Mouse (Mus musculus): ENCODE measurements at regions not wholly inside any gene's neighbourhood (a gene's known extent, or its start where the extent isn't known, plus 50 kb on each side); places are given as distances from the start of the nearest gene placed in this dataset.

DNA sequence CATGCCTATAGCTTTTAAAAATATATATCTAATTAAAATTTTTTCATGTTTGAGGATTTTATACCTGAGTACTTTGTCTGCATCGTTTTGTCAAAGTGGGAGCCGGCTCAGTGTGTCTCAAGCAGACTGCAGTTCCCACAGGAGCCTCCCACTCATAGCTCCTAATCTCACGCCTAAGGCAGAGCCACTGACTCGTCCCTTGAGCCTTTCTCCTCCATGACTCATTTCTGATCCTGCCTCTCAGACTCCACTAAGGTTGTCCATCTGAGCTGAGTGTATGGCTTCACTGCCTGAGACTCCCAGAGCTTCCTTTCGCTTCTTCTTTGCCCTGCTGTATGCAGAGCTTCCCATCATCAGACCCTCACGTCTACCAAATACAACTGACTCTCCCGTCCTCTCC lies 98.8 kb downstream of the Efnb2 start:
- H3K4me3 ChIP-seq, result no peak overlapping the region
- no peak for DNase-seq (ENCODE audit: extremely low spot score in 1 of 2, low spot score in 2 of 2)

GRCm38 (mm10) chr8:8558050-8558449 lies 103.0 kb downstream of the Efnb2 start:
- Histone ChIP-seq H3K4me3 (no peak overlapping the region), H3K27ac (no peak overlapping the region)
- intact Hi-C loops (cut with DNase I), result no loop called here
- DNase-seq (ENCODE audit: extremely low spot score in 1 of 2, low spot score in 2 of 2), result no peak
- TF ChIP-seq CTCF (IDR thresholded peaks at IDR 0.05), result no peak

More for the DNA sequence above, 98.8 kb downstream of the Efnb2 start:
- no peak for TF ChIP-seq CTCF (IDR thresholded peaks at IDR 0.05)
- intact Hi-C loops (cut with DNase I), result no loop called here
- no peak overlapping the region for H3K27ac ChIP-seq

DNA sequence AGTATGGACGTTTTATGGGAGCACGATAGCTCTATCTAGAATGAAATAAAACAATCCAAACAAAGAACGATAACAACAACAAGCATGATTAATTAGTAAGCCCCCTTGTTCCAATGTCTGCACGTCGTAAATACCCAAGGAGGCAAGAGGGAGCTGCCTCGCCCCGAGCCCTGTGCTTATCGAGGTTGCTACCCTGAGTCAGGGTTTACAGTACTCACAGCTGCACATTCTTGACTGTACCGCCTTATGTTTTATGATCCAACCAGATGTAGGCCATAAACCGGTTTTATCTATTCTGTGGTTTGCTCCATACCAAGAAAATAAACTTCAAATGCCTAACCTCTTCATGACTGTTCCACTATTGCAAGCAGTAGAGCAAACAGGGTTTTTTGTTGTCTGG lies 104.9 kb downstream of the Efnb2 start:
- Histone ChIP-seq H3K27ac (no peak overlapping the region), H3K4me3 (no peak overlapping the region)
- TF ChIP-seq CTCF (IDR thresholded peaks at IDR 0.05), result no peak
- intact Hi-C loops (cut with DNase I), result no loop called here
- DNase-seq (ENCODE audit: extremely low spot score in 1 of 2, low spot score in 2 of 2), result no peak

DNA sequence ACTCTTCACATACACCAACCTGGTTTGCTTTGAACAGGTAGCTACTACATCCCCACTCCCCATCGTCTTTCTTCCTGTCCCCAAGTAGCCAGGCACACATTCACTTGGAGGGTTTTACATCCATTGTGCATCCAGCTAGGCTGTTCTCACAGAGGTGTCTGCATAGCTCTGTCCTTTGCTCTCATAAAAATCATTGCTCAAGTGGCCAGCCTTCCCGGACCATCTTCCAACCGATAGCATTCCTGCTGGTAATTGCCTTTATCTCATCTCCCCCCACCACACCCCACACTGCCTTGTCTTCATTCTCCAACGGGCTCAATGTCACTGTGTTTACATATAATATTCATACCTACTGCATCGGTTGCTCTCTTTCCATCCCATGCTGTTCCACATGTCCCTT lies 106.4 kb downstream of the Efnb2 start:
- DNase-seq (ENCODE audit: extremely low spot score in 1 of 2, low spot score in 2 of 2), result no peak
- no peak overlapping the region for H3K27ac ChIP-seq
- no peak for TF ChIP-seq CTCF (IDR thresholded peaks at IDR 0.05)
- intact Hi-C loops (cut with DNase I), result no loop called here
- H3K4me3 ChIP-seq, result no peak overlapping the region

DNA sequence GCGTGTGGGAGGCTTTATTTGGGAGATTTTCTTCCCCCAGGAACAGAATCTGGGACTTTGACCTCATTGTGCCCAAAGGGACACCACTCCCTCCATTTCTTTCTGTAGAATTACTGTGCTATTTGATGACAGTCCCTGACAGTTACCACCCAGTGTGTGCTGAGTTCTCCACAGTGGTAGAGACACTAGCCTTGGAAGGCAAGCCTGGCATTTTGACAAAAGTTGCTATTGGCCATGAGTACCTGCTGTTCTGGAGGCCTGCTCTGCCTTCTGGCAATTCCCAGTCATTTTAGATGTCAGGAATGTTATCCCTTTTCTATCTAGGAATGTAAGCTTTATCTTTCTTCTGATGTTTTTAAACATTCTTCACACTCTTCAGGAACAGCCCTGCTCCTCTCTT lies 108.3 kb downstream of the Efnb2 start:
- H3K4me3 ChIP-seq, result no peak overlapping the region
- TF ChIP-seq CTCF (IDR thresholded peaks at IDR 0.05), result no peak
- no peak overlapping the region for H3K27ac ChIP-seq
- no peak for DNase-seq (ENCODE audit: extremely low spot score in 1 of 2, low spot score in 2 of 2)
- intact Hi-C loops (cut with DNase I), result no loop called here

DNA sequence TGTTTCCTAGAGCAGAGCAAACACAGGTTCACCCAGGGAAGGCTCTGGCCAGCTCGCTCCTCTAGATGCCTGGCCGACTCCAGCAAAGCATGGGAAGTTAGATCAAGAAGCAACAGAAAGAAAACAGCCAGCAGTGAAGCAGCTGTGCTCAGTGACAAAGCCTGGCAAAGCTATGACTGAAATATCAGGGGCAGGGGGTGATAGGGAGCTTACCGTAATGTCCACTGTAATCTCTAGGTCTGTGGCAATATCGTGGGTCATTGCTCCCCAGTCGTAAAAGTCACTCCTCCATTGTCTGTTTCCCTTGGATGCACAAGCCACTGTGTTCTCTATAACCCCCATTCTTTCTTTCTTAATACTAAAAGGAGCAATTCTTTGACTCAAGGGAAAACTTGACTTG lies 124.4 kb downstream of the Efnb2 start:
- no peak for DNase-seq (ENCODE audit: extremely low spot score in 1 of 2, low spot score in 2 of 2)
- intact Hi-C loops (cut with DNase I), result no loop called here
- TF ChIP-seq CTCF (IDR thresholded peaks at IDR 0.05), result no peak
- no peak overlapping the region for H3K4me3 ChIP-seq
- no peak overlapping the region for H3K27ac ChIP-seq

GRCm38 (mm10) chr8:8534787-8535186 lies 126.3 kb downstream of the Efnb2 start:
- Histone ChIP-seq H3K27ac (no peak overlapping the region), H3K4me3 (no peak overlapping the region)
- TF ChIP-seq CTCF (IDR thresholded peaks at IDR 0.05), result no peak
- intact Hi-C loops (cut with DNase I), result no loop called here
- DNase-seq (ENCODE audit: extremely low spot score in 1 of 2, low spot score in 2 of 2), result no peak

DNA sequence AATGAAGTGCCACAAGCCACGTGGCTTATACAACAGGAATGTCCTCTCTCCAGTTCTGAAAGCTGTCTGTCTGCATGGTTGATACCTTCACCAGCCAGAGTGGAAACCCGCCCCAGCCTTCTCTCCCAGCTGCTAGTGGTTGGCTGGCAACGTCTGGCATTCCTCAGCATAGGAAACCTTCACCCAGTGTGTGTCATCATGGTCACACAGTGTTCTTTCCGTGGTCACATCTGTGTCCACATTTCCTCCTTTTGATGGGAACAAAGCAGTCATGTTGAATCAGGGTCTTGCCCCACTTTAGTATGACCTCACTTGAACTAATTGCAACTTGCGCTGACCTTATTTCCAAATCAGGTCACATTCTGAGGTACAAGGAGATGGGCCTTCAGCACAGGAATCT lies 128.1 kb downstream of the Efnb2 start:
- TF ChIP-seq CTCF (IDR thresholded peaks at IDR 0.05), result no peak
- intact Hi-C loops (cut with DNase I), result no loop called here
- no peak for DNase-seq (ENCODE audit: extremely low spot score in 1 of 2, low spot score in 2 of 2)
- H3K27ac ChIP-seq, result no peak overlapping the region
- H3K4me3 ChIP-seq, result no peak overlapping the region

GRCm38 (mm10) chr8:8530540-8530939 lies 130.5 kb downstream of the Efnb2 start:
- H3K4me3 ChIP-seq, result no peak overlapping the region
- H3K27ac ChIP-seq, result no peak overlapping the region
- intact Hi-C loops (cut with DNase I), result no loop called here
- no peak for TF ChIP-seq CTCF (IDR thresholded peaks at IDR 0.05)
- no peak for DNase-seq (ENCODE audit: extremely low spot score in 1 of 2, low spot score in 2 of 2)

DNA sequence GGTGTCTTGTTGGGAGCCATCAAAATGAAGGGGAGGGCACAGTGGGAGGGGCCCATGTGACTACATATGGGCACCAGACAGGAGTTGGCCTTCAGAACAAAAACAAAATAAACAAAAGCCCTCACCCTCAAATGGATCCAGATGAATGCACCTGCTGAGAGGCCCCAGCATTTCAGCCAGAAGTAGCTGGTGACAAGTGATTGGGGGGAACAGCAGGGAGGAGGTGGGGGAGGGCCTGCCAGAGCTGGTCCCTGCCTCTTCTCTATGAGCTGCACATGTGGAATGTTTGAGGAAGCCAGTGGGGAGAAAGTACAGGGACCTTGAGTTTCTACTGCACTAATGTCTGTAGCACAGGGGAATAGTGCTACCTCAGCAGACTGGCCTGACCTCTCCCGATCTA lies 139.5 kb downstream of the Efnb2 start:
- intact Hi-C loops (cut with DNase I), result no loop called here
- H3K27ac ChIP-seq, result no peak overlapping the region
- no peak for TF ChIP-seq CTCF (IDR thresholded peaks at IDR 0.05)
- DNase-seq (ENCODE audit: extremely low spot score in 1 of 2, low spot score in 2 of 2), result no peak
- H3K4me3 ChIP-seq, result no peak overlapping the region

DNA sequence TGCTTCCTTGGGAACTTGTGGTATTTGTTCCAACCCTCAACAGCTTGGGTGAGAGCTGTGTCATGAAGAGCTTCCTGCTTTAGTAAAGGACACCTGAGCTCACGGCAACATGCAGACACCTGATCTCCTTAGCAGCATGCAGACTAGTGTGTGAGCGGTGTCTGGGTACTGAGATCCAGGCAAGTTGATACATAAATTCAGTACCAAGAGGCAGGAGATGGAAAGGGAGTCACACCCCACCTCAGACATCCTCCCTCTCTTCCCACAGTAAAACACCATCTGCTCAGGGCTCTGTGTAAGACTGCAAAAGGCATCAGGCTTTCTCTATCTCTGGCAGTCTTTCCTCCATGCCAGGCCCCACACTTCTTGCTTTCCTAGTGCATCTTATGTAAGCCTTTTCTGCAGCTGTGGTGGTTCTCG lies 141.3 kb downstream of the Efnb2 start:
- intact Hi-C loops (cut with DNase I), result no loop called here
- peak; percentile 21 to 44 for DNase-seq (ENCODE audit: extremely low spot score in 1 of 2, low spot score in 2 of 2)
- peak overlapping the region; percentile 76 for H3K27ac ChIP-seq
- no peak overlapping the region for H3K4me3 ChIP-seq
- no peak for TF ChIP-seq CTCF (IDR thresholded peaks at IDR 0.05)

DNA sequence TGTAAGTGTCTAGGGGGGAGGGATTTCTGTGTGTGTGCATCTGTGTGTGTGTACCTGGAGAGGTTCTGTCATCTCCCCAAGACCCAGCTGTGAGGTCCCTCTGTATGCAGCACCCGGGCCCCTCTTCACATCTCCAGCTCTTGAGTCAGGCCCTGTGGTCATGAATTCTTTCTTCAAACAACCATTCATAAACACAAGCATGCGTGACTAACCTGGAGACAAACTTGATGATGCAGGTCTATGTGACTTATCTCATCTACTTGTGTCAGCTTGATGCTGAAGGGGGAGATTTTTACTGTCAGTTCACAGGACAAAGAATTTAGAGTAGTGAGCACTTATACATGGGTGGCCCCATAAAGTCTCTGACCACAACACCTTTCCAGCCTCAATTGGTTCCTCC lies 143.4 kb downstream of the Efnb2 start:
- intact Hi-C loops (cut with DNase I), result no loop called here
- TF ChIP-seq CTCF (IDR thresholded peaks at IDR 0.05), result no peak

DNA sequence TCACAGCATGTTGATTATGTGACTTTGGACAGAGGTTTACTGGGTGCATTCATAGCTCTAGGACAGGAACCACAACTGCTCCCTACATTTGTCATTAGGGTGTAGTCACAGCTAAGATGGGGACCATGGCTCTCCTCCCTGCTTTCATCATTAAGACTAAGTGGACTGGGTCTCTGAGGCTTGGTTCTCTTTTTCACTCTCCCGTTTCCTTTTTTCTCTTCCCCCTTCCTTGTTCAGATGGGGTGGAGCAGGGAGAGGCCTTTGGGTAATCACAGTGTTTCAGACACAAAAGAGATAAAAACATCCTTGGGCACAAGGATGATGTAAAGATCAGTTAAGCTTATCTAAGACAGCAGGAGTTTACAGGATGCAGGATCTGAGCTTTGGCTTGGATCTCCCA lies 144.8 kb downstream of the Efnb2 start:
- DNase-seq (ENCODE audit: extremely low spot score in 1 of 2, low spot score in 2 of 2), result no peak
- intact Hi-C loops (cut with DNase I), result no loop called here
- Histone ChIP-seq H3K27ac (no peak overlapping the region), H3K4me3 (no peak overlapping the region)
- no peak for TF ChIP-seq CTCF (IDR thresholded peaks at IDR 0.05)

More for the DNA sequence above, 143.4 kb downstream of the Efnb2 start:
- no peak for DNase-seq (ENCODE audit: extremely low spot score in 1 of 2, low spot score in 2 of 2)
- no peak overlapping the region for H3K27ac ChIP-seq
- H3K4me3 ChIP-seq, result no peak overlapping the region

GRCm38 (mm10) chr8:8499921-8500320 lies 161.1 kb downstream of the Efnb2 start:
- Histone ChIP-seq H3K4me3 (no peak overlapping the region), H3K27ac (no peak overlapping the region)
- TF ChIP-seq CTCF (IDR thresholded peaks at IDR 0.05), result no peak
- DNase-seq (ENCODE audit: extremely low spot score in 1 of 2, low spot score in 2 of 2), result no peak
- intact Hi-C loops (cut with DNase I), result no loop called here

Data from left cerebral cortex, adult 2 months (tissue).